In the genomic region with DNA sequence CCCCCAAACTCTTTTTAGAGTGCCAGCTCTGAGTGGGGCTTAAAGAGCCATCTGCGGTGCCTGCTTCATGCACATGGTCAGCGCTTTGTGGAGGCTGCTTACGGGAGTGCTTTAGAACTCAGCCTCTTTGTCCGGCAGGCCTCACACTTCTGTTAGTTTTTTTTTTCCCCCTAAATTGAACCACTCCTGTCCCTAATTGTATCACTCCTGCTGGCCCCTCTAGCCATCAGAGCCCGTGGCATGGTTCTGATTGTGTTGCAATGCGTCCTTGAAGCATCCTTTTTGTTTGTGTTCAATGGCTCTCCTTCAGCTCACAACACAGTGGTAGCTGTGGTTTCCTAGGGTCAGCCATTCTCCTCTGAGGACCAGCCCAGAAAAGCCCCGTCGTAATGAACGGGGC, we compare ENCODE assay signal across 22 mouse cellular contexts. TPM values are rescaled to one million over a fixed set of nuclear protein-coding genes. Genes with fewer than 3 reads are reported as not detected.
DNase-seq lines count a peak whose midpoint lies in the region; ATAC-seq and TF ChIP-seq lines count a peak whose summit lies in the region.
"Had no signal": no experiment of that assay in that cellular context is flagged by ENCODE, and none has a peak within 500 bp of the region (broad histone marks: within the 10 kb centered on the region; RNA-seq: fewer than 3 reads in every experiment).

No protein-coding gene starts in this region.

- no peak for DNase-seq in forebrain, embryonic 10.5 days (ENCODE audit: extremely low spot score, low spot score)
- no peak for DNase-seq in lung, adult 18-20 months
- DNase-seq in limb, embryonic 14.5 days (ENCODE audit: low spot score) = no peak
- no peak for DNase-seq in kidney, adult 2 months
- DNase-seq: adrenal gland, postnatal 14 days; cerebellum, adult 18-20 months; cerebellum, adult 9-11 months; cerebellum, postnatal 36 days; gastrocnemius, postnatal 10 days; heart, adult 18-20 months; heart, postnatal 14 days had no signal

- H3K36me3 ChIP-seq in forebrain, embryonic 10.5 days (replicated peaks) = no peaks in the 10 kb centered on the region
- no peaks in the 10 kb centered on the region for H3K36me3 ChIP-seq in forebrain, embryonic 16.5 days (ENCODE audit: control insufficient read depth, insufficient read depth)
- H3K36me3 ChIP-seq in lung, embryonic 15.5 days = no peaks in the 10 kb centered on the region
- no peaks in the 10 kb centered on the region for H3K36me3 ChIP-seq in limb, embryonic 14.5 days (ENCODE audit: control insufficient read depth, insufficient read depth, low read length)
- H3K36me3 ChIP-seq in heart, embryonic 11.5 days (ENCODE audit: control insufficient read depth, insufficient read depth, low read length) = no peaks in the 10 kb centered on the region
- no peaks in the 10 kb centered on the region for H3K36me3 ChIP-seq in kidney, adult 2 months (ENCODE audit: control insufficient read depth, insufficient read depth, low read length)
- H3K36me3 ChIP-seq: embryonic facial prominence, embryonic 15.5 days; forebrain, embryonic 12.5 days; heart, embryonic 10.5 days; heart, embryonic 15.5 days; hindbrain, embryonic 15.5 days had no signal

- TF ChIP-seq POLR2A in limb, embryonic 14.5 days (IDR thresholded peaks at IDR 0.05; ENCODE audit: borderline replicate concordance, extremely low read depth, insufficient read depth, insufficient read length) = no peak
- no peak for TF ChIP-seq POLR2A in kidney, adult 2 months (IDR thresholded peaks at IDR 0.05; ENCODE audit: low read depth, low read length)

- 26% methylated on average over 9 of the region's 9 CpGs for WGBS in forebrain, embryonic 10.5 days
- 13% methylated on average over 9 of the region's 9 CpGs for WGBS in forebrain, embryonic 16.5 days
- WGBS in lung, embryonic 15.5 days = 66% methylated on average over 9 of the region's 9 CpGs
- WGBS in limb, embryonic 14.5 days = 61% methylated on average over 9 of the region's 9 CpGs
- 68% methylated on average over 9 of the region's 9 CpGs for WGBS in heart, embryonic 11.5 days (ENCODE audit: insufficient replicate concordance)
- 73% methylated on average over 9 of the region's 9 CpGs for WGBS in kidney, adult 2 months

- H3K9ac ChIP-seq in forebrain, embryonic 16.5 days (replicated peaks; ENCODE audit: low read depth, low read length) = no peak overlapping the region
- no peak overlapping the region for H3K9ac ChIP-seq in lung, embryonic 15.5 days
- H3K9ac ChIP-seq in limb, embryonic 14.5 days (ENCODE audit: low read depth, low read length, severe bottlenecking) = no peak overlapping the region
- no peak overlapping the region for H3K9ac ChIP-seq in heart, embryonic 11.5 days (ENCODE audit: low read depth, low read length)
- H3K9ac ChIP-seq: embryonic facial prominence, embryonic 15.5 days; forebrain, embryonic 12.5 days; heart, embryonic 15.5 days; hindbrain, embryonic 15.5 days had no signal

- peaks cover 50% of the 10 kb centered on the region for H3K4me1 ChIP-seq in forebrain, embryonic 10.5 days
- peaks cover 24% of the 10 kb centered on the region for H3K4me1 ChIP-seq in forebrain, embryonic 16.5 days (replicated peaks; ENCODE audit: control insufficient read depth, insufficient read depth, low read length)
- peaks cover 24% of the 10 kb centered on the region for H3K4me1 ChIP-seq in lung, embryonic 15.5 days
- peaks cover 6% of the 10 kb centered on the region; the same call in 1 of the 2 replicates for H3K4me1 ChIP-seq in limb, embryonic 14.5 days (ENCODE audit: control insufficient read depth, insufficient read depth, low read length)
- H3K4me1 ChIP-seq in heart, embryonic 11.5 days (ENCODE audit: control insufficient read depth, insufficient read depth, low read length) = peaks cover 9% of the 10 kb centered on the region
- no peaks in the 10 kb centered on the region for H3K4me1 ChIP-seq in kidney, adult 2 months (ENCODE audit: control insufficient read depth, insufficient read depth, low read length)

- H3K27ac ChIP-seq in forebrain, embryonic 10.5 days = peak overlapping the region; percentile 42
- no peak overlapping the region for H3K27ac ChIP-seq in forebrain, embryonic 16.5 days (ENCODE audit: low read length)
- 0 out of 2 replicates have a peak overlapping the region, but pooled peaks have one; percentile 7 for H3K27ac ChIP-seq in lung, embryonic 15.5 days
- H3K27ac ChIP-seq in limb, embryonic 14.5 days (replicated peaks; ENCODE audit: low read depth, low read length) = 0 out of 2 replicates have a peak overlapping the region, but pooled peaks have one; percentile 20
- no peak overlapping the region for H3K27ac ChIP-seq in heart, embryonic 11.5 days (ENCODE audit: low read depth, low read length)
- no peak overlapping the region for H3K27ac ChIP-seq in kidney, adult 2 months (ENCODE audit: insufficient read depth, low read depth, low read length)
- H3K27ac ChIP-seq: embryonic facial prominence, embryonic 15.5 days; forebrain, embryonic 12.5 days; heart, embryonic 10.5 days; heart, embryonic 15.5 days; hindbrain, embryonic 15.5 days had no signal

- no peak overlapping the region for H3K4me3 ChIP-seq in forebrain, embryonic 10.5 days
- no peak overlapping the region for H3K4me3 ChIP-seq in forebrain, embryonic 16.5 days (replicated peaks; ENCODE audit: low read length)
- H3K4me3 ChIP-seq in lung, embryonic 15.5 days = no peak overlapping the region
- no peak overlapping the region for H3K4me3 ChIP-seq in limb, embryonic 14.5 days (replicated peaks; ENCODE audit: low read length)
- H3K4me3 ChIP-seq in heart, embryonic 11.5 days (ENCODE audit: low read depth, low read length) = no peak overlapping the region
- H3K4me3 ChIP-seq in kidney, adult 2 months (ENCODE audit: insufficient read depth, low read depth, low read length) = no peak overlapping the region
- H3K4me3 ChIP-seq: embryonic facial prominence, embryonic 15.5 days; erythroblast, embryonic 14.5 days; forebrain, embryonic 12.5 days; heart, embryonic 10.5 days; heart, embryonic 15.5 days; hindbrain, embryonic 15.5 days had no signal

- H3K27me3 ChIP-seq in forebrain, embryonic 10.5 days (ENCODE audit: poor library complexity, severe bottlenecking) = peaks cover 69% of the 10 kb centered on the region
- no peaks in the 10 kb centered on the region for H3K27me3 ChIP-seq in forebrain, embryonic 16.5 days (replicated peaks; ENCODE audit: control insufficient read depth, insufficient read depth, low read length)
- H3K27me3 ChIP-seq in lung, embryonic 15.5 days = no peaks in the 10 kb centered on the region
- H3K27me3 ChIP-seq in limb, embryonic 14.5 days (ENCODE audit: control insufficient read depth, insufficient read depth, low read length) = no peaks in the 10 kb centered on the region
- H3K27me3 ChIP-seq in heart, embryonic 11.5 days (ENCODE audit: control insufficient read depth, insufficient read depth, low read length) = peaks cover 3% of the 10 kb centered on the region; the same call in 1 of the 2 replicates
- H3K27me3 ChIP-seq in kidney, adult 2 months (replicated peaks; ENCODE audit: control insufficient read depth, insufficient read depth, low read length) = no peaks in the 10 kb centered on the region
- H3K27me3 ChIP-seq: Patski had no signal

- no peak for ATAC-seq in forebrain, embryonic 16.5 days
- ATAC-seq in lung, embryonic 15.5 days (ENCODE audit: borderline replicate concordance, extremely low read depth, low FRiP score, low TSS enrichment) = no peak
- no peak for ATAC-seq in limb, embryonic 14.5 days (ENCODE audit: low FRiP score, low read depth)
- ATAC-seq in heart, embryonic 11.5 days (replicated peaks; ENCODE audit: insufficient number of reproducible peaks, low FRiP score, low TSS enrichment) = no peak
- ATAC-seq: activated CD4-positive, CD25-positive, alpha-beta regulatory T cell, adult 4 months; Patski had no signal

- no peak for TF ChIP-seq CTCF in kidney, adult 2 months (conservative IDR thresholded peaks at IDR 0.05; ENCODE audit: insufficient read depth, insufficient read length, low read depth, low read length)

- no peak overlapping the region for H3K4me2 ChIP-seq in forebrain, embryonic 16.5 days (ENCODE audit: low read length)
- H3K4me2 ChIP-seq in lung, embryonic 15.5 days = no peak overlapping the region
- no peak overlapping the region for H3K4me2 ChIP-seq in limb, embryonic 14.5 days (replicated peaks; ENCODE audit: low read depth, low read length, severe bottlenecking)
- no peak overlapping the region for H3K4me2 ChIP-seq in heart, embryonic 11.5 days
- H3K4me2 ChIP-seq: embryonic facial prominence, embryonic 15.5 days; forebrain, embryonic 12.5 days; heart, embryonic 15.5 days; hindbrain, embryonic 15.5 days had no signal

- no peaks in the 10 kb centered on the region for H3K9me3 ChIP-seq in forebrain, embryonic 10.5 days
- H3K9me3 ChIP-seq in forebrain, embryonic 16.5 days (ENCODE audit: control insufficient read depth, low read length) = no peaks in the 10 kb centered on the region
- H3K9me3 ChIP-seq in lung, embryonic 15.5 days = no peaks in the 10 kb centered on the region
- H3K9me3 ChIP-seq in limb, embryonic 14.5 days (ENCODE audit: control insufficient read depth, low read length) = no peaks in the 10 kb centered on the region
- no peaks in the 10 kb centered on the region for H3K9me3 ChIP-seq in heart, embryonic 11.5 days (replicated peaks; ENCODE audit: control insufficient read depth, low read length)
- H3K9me3 ChIP-seq: embryonic facial prominence, embryonic 15.5 days; forebrain, embryonic 12.5 days; heart, embryonic 10.5 days; heart, embryonic 15.5 days; hindbrain, embryonic 15.5 days had no signal

RNA-seq across cellular contexts. Expression of gene Cdca7, which starts 27.7 kb away (rescaled TPM):
- polyA plus RNA-seq in forebrain, embryonic 10.5 days (2016; fragmentation: Nextera tagmentation; extraction: Ambion mirVana) = 280 and 291 TPM in 2 replicates
- 98.8 and 109 TPM in 2 replicates for polyA plus RNA-seq in forebrain, embryonic 16.5 days (2015; fragmentation: Nextera tagmentation; extraction: Ambion mirVana)
- 149 and 157 TPM in 2 replicates for polyA plus RNA-seq in lung, embryonic 15.5 days (2015; fragmentation: Nextera tagmentation; extraction: Ambion mirVana)
- polyA plus RNA-seq in limb, embryonic 14.5 days (2012; rRNA removed) = 123 and 142 TPM in 2 replicates
- polyA plus RNA-seq in limb, embryonic 14.5 days (2014; fragmentation: Nextera tagmentation; extraction: Ambion mirVana) = 126 and 138 TPM in 2 replicates
- polyA plus RNA-seq in heart, embryonic 11.5 days (2014; fragmentation: Nextera tagmentation; extraction: Ambion mirVana) = 61.8 and 64.3 TPM in 2 replicates
- polyA plus RNA-seq in kidney, adult 2 months (2012; rRNA removed) = 1.4 and 1.7 TPM in 2 replicates

Comparison
In these comparisons a context has a peak if more than half of its experiments do, and no peak if none do; other contexts are left out.
1. H3K27ac ChIP-seq: peak in forebrain, embryonic 10.5 days (single experiment), lung, embryonic 15.5 days (single experiment) and limb, embryonic 14.5 days (single experiment); none in forebrain, embryonic 16.5 days (single experiment), heart, embryonic 11.5 days (single experiment) and kidney, adult 2 months (single experiment).
2. RNA of gene Cdca7, which starts 27.7 kb away (polyA plus RNA-seq): 280 to 291 TPM in forebrain, embryonic 10.5 days, 149 to 157 TPM in lung, embryonic 15.5 days, 123 to 142 TPM in limb, embryonic 14.5 days, 98.8 to 109 TPM in forebrain, embryonic 16.5 days and 61.8 to 64.3 TPM in heart, embryonic 11.5 days; 1.4 to 1.7 TPM in kidney, adult 2 months; every median in the first group is over 10 times any median in the second.